Mouse (Mus musculus): ENCODE data around the gene Esp36.

Gene Esp36

GRCm38 (mm10) chr17:38420085-38420484, at the start of gene Esp36:
Esp36 (minus strand) TSS chr17:38420185.
- no peak for TF ChIP-seq GATA4 (IDR thresholded peaks at IDR 0.05; ENCODE audit: insufficient replicate concordance, low read length)

GRCm38 (mm10) chr17:38450688-38451087, 30.7 kb upstream of the Esp36 start:
- TF ChIP-seq GATA4 (IDR thresholded peaks at IDR 0.05; ENCODE audit: insufficient replicate concordance, low read length), result no peak

GRCm38 (mm10) chr17:38406135-38406534, 13.8 kb downstream of the Esp36 start:
- TF ChIP-seq GATA4 (IDR thresholded peaks at IDR 0.05; ENCODE audit: insufficient replicate concordance, low read length), result no peak

- 0 out of 2 replicates have a peak, but pooled peaks have one; percentile 27 for TF ChIP-seq GATA4 (IDR thresholded peaks at IDR 0.05; ENCODE audit: insufficient replicate concordance, low read length)
Measured at GRCm38 (mm10) chr17:38391821-38392220, 28.2 kb downstream of the Esp36 start.

Data from liver, adult (tissue).